Mouse (Mus musculus): Measurements from ENCODE around the gene Agpat1.

DNA sequence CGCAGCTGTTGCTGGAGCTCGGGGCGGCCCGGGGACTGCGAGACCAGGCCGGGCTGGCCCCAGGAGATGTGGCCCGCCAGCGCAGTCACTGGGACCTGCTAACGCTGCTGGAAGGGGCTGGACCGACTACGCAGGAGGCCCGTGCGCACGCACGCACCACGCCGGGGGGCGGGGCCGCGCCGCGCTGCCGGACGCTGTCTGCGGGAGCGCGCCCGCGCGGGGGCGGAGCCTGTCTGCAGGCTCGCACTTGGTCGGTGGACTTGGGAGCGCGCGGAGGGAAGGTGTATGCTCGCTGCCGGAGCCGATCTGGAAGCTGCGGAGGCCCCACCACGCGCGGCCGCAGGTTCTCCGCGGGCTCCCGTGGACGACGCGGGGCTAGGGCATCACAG lies 16.6 kb upstream of the Agpat1 start:
- peak; percentile 86 for TF ChIP-seq POLR2A (IDR thresholded peaks at IDR 0.05; ENCODE audit: low read depth, low read length)
- TF ChIP-seq CTCF (conservative IDR thresholded peaks at IDR 0.05; ENCODE audit: insufficient read depth, insufficient read length, low read depth, low read length) = no peak
